Mouse (Mus musculus) left cerebral cortex, adult 2 months (tissue): ENCODE results near the gene Tmcc1. TPM values are rescaled to one million over a fixed set of nuclear protein-coding genes. Genes with fewer than 3 reads are reported as not detected.
"Not testable (repeated sequence)": the region's sequence is repeated elsewhere in the genome, so short reads cannot be mapped to it uniquely, and the experiment has no call there.

Source experiments
- DNase-seq, 2 experiments: peaks; one replicate each; pipeline ENCODE4 v3.0.0; 2021 to 2022; ENCODE audit warnings: low spot score in 2 of 2, mixed read lengths in 1 of 2; ENCODE audit errors: extremely low spot score in 1 of 2
- H3K27ac ChIP-seq: fragments of 200-600 bp; 2 replicates; pipeline ENCODE4 v1.8.1; 2022
- H3K4me3 ChIP-seq: fragments of 200-600 bp; 2 replicates; pipeline ENCODE4 v1.8.1; 2022
- CTCF ChIP-seq: fragments of 200-600 bp; IDR thresholded peaks from 2 replicates; pipeline ENCODE4 v1.8.1; 2022; ENCODE audit warnings: antibody characterized with exemption, mild to moderate bottlenecking, moderate library complexity
- intact Hi-C: fragments of 180-260 bp; cut with DNase I; formaldehyde crosslinking; loops from one replicate; pipeline ENCODE4 v1.15.1; 2025
- long read RNA-seq, 2 experiments: library from polyadenylated mRNA; stranded (forward); transcript quantifications; one replicate each; pipeline ENCODE4 v2.0.0; 2021; ENCODE audit warnings: borderline mapping rate in 2 of 2
- total RNA-seq, 2 experiments: library from RNA; stranded (reverse); gene quantifications; 2 replicates each; pipeline ENCODE4 v1.2.3; 2021

Tmcc1 gene
- total RNA-seq, result 10 to 100 TPM; 72.8 to 76.7 TPM
- long read RNA-seq, experiment 1, full-length matches to known transcripts, result 6 of 15 reads
- long read RNA-seq, experiment 1, partial matches to known transcripts, result 3 of 15 reads
- long read RNA-seq, experiment 1, other reads (novel, unspliced or antisense), result 6 of 15 reads
- long read RNA-seq, experiment 2, full-length matches to known transcripts, result 7 of 12 reads
- long read RNA-seq, experiment 2, partial matches to known transcripts, result 1 of 12 reads
- long read RNA-seq, experiment 2, other reads (novel, unspliced or antisense), result 4 of 12 reads

GRCm38 (mm10) chr6:116193394-116194393 is at the start of gene Tmcc1:
TSS of gene Tmcc1 (minus strand) at chr6:116193486.
- intact Hi-C loops, result loop anchor here (5.0 kb wide), 2 partner anchors 51 to 181 kb away; no protein-coding TSS in a partner anchor
- Histone ChIP-seq H3K27ac (peak within 1 kb of the TSS; percentile 69), H3K4me3 (peak within 1 kb of the TSS; percentile 95)
- DNase-seq, result peak; percentile 100
- TF ChIP-seq CTCF, result no peak

GRCm38 (mm10) chr6:116240371-116240770 is 47.1 kb upstream of the Tmcc1 start:
- intact Hi-C loops, result no loop called here
- no peak overlapping the region for H3K4me3 ChIP-seq
- no peak overlapping the region for H3K27ac ChIP-seq
- no peak for TF ChIP-seq CTCF
- DNase-seq, result no peak

DNA sequence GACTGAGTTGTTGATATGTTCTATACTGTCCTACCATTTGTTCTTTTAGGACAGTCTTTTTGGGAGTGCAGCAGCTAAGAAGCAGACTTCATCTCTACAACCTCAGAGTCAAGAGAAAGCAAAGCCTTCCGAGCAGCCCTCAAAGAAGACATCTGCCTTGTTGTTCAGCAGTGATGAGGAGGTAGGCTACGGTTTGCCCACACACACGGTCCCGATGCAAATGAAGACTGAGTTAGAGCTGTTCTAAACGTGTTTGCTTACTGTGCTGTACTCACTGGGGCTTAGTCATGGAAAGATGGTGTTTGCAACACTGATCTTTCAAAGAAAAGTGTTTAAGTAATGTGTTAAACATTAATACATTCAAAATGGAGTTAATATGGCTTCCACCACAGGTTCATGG is 44.8 kb upstream of the Tmcc1 start:
- DNase-seq, result no peak
- no peak for TF ChIP-seq CTCF
- H3K27ac ChIP-seq, result no peak overlapping the region
- no peak overlapping the region for H3K4me3 ChIP-seq
- intact Hi-C loops, result no loop called here

DNA sequence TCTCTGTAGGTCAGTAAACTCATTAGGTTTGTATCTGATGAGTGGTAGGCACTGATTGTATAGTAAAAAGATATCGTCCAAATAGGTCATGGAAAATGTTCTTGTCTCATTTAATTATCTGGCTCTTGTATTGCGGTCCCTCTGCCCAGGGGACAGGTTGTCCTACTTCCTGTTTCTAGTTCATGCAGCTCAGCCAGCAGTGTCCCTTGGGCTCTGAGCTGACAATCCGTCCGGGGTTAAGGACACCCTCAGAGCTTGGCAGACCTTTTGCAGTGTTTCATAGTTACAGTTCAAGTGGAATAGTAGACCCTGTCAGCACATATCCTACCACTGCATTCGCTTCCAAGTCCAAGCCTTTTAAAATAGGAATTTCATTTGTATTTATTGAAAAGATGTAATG is 42.0 kb upstream of the Tmcc1 start:
- no peak for TF ChIP-seq CTCF
- no peak for DNase-seq
- intact Hi-C loops, result no loop called here
- no peak overlapping the region for H3K4me3 ChIP-seq
- no peak overlapping the region for H3K27ac ChIP-seq

GRCm38 (mm10) chr6:116234821-116235220 is 41.5 kb upstream of the Tmcc1 start:
- DNase-seq, H3K27ac ChIP-seq: not testable (repeated sequence)

DNA sequence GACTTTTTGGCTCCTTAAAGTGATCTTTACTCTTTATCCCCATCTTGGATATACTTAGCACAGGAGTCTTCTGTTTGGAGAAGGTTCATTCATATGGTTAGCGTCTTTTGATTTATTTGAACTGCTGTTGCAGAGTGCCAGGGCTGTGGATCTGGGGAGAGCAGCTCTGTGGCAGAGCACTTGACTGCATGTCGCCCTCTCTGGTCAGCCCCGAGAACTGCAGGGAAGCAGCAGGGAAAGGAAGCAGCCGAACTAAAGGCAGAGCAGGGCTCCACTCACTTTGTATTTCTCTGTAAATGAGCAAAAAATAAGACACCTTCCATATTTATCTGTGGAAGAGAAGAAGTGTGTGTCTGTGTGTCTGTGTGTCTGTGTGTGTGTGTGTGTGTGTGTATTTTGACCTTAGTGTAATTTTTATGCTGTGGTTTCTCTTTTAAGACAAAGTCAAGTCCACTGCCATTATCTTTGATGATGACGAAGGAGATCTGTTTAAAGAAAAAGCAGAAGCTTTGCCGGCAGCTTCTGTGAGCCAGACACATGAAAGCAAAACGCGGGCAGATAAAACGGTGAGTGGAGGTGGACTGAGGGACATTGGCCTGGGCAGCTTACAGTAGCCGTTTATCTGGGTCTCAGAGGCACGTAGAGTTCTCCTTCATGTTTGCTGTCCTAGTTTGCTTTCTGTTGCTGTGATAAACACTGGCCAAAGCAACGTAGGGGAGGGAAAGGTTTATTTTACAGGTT is 35.7 kb upstream of the Tmcc1 start:
- Histone ChIP-seq H3K27ac (no peak overlapping the region), H3K4me3 (no peak overlapping the region)
- intact Hi-C loops, result no loop called here
- TF ChIP-seq CTCF, result peak; percentile 93
- peak; percentile 76 to 80 for DNase-seq

More at GRCm38 (mm10) chr6:116234821-116235220, 41.5 kb upstream of the Tmcc1 start:
- H3K4me3 ChIP-seq, intact Hi-C loops: not testable (repeated sequence)

- Histone ChIP-seq H3K27ac (no peak overlapping the region), H3K4me3 (no peak overlapping the region)
- no peak for TF ChIP-seq CTCF
- DNase-seq, result no peak
- intact Hi-C loops, result no loop called here
Observed at GRCm38 (mm10) chr6:116227767-116228166, 34.5 kb upstream of the Tmcc1 start.

DNA sequence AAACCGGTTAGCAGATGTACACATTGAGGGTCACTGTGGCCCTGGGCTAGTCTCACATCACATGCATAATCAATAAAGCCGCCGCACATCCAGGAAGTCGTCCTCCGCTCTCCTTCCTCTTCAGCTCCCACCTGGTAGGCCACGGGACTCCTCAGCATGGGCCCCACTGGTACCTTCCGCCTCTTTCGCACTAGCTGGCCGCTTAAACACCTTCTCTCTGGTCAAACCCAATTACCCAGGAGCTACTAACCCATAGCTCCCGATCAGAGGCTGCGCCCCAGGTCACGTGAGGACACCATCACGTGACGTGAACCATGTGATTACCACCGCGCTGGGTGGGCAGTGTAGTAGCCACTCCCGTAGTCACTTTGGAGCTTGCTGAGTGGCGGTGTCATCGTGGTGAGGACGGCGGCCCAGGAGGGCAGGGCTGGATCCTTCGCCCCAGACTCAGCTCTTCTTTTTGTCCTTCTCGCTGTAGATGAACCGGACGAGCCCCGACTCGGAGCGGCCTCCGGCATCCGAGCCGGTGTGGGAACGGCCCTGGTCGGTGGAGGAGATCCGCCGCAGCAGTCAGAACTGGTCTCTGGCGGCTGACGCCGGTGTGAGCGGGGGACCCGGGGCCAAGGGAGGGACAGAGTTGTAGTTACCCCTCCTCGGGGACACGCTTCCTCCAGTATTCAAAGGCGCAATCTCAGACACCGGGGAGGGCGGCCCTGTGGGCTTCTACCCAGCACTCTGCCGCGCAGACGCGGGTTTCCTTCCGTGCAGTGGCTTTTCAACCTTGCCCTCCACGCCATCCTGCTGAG is 14.6 kb upstream of the Tmcc1 start, which contains the start of gene Washc2:
TSS of gene Washc2 (plus strand) at position 310 of the 806 bp plus-strand sequence.
- TF ChIP-seq CTCF, result no peak
- peak within 1 kb of the TSS; percentile 85 for H3K4me3 ChIP-seq
- intact Hi-C loops, result loop anchor here (5.0 kb wide), 1 partner anchor 201 kb away; no protein-coding TSS in a partner anchor
- peak within 1 kb of the TSS; percentile 89 for H3K27ac ChIP-seq
- peak; percentile 92 to 93 for DNase-seq

DNA sequence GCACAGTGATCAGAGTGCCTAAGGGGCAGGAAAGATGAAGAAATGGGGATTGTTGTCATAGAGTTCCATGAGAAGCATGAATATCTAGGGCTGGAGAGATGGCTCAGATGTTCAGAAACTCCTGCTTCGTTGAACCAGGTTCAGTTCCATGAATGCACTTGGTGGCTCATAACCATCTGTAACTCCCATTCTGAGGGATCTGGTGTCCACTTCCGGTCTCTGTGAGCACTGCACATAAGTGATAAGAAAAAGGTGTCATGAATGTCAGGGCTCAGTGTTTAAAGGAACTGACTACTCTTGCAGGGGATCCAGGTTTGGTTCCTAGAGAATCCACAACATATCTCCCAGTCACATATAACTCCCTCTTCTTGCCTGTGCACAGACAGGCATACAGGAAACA is 6.4 kb upstream of the Tmcc1 start:
- Histone ChIP-seq H3K4me3 (no peak overlapping the region), H3K27ac (no peak overlapping the region)
- no peak for DNase-seq
- intact Hi-C loops, result no loop called here
- no peak for TF ChIP-seq CTCF

DNA sequence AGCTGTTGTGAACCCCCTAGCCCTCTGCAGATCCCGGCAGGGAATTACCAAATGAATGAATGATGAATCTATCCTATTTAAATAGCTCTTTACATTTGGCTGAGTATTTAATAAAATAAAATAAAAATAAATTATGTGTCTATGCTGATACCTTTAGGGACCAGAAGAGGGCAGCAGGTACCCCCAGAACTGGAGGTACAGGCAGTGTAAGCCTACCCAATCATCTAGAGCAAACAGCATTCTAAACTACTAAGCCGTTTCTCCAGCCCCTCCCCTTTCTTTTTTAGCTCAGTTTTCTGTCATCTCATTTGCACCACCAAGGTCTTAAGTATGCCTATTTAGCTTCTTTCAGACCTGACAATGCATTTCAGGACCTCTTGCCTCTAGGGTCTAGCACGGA is 4.9 kb upstream of the Tmcc1 start:
- intact Hi-C loops, result no loop called here
- TF ChIP-seq CTCF, result peak; percentile 66

GRCm38 (mm10) chr6:116195811-116196210 is 2.5 kb upstream of the Tmcc1 start:
- Histone ChIP-seq H3K27ac (no peak overlapping the region), H3K4me3 (no peak overlapping the region)
- intact Hi-C loops, result no loop called here
- no peak for TF ChIP-seq CTCF
- DNase-seq, result no peak

More for the DNA sequence above, 4.9 kb upstream of the Tmcc1 start:
- no peak overlapping the region for H3K27ac ChIP-seq
- no peak overlapping the region for H3K4me3 ChIP-seq
- DNase-seq, result no peak
